Mouse (Mus musculus) olfactory bulb, adult 2 months (tissue): ENCODE measurements around the gene Med25. TPM values are rescaled to one million over a fixed set of nuclear protein-coding genes. Genes with fewer than 3 reads are reported as not detected.

Source experiments
- H3K27ac ChIP-seq: fragments of 200-500 bp; 2 replicates; pipeline ENCODE4 v1.5.1; 2012; ENCODE audit warnings: low read depth, low read length; ENCODE audit not compliant: insufficient read depth
- H3K4me1 ChIP-seq: fragments of 200-500 bp; 2 replicates; pipeline ENCODE4 v1.6.1; 2012; ENCODE audit warnings: low read length; ENCODE audit not compliant: control insufficient read depth, insufficient read depth
- H3K4me3 ChIP-seq: fragments of 200-500 bp; 2 replicates; pipeline ENCODE4 v1.5.1; 2012; ENCODE audit warnings: mild to moderate bottlenecking, low read depth, low read length, moderate library complexity; ENCODE audit not compliant: insufficient read depth
- CTCF ChIP-seq: fragments of 200-500 bp; IDR thresholded peaks from 2 replicates; pipeline ENCODE4 v1.5.1; 2012; ENCODE audit warnings: low read depth, mild to moderate bottlenecking, low read length, moderate library complexity; ENCODE audit not compliant: insufficient read depth
- POLR2A ChIP-seq: fragments of 200-500 bp; IDR thresholded peaks from 2 replicates; pipeline ENCODE4 v1.6.1; 2012; ENCODE audit warnings: mild to moderate bottlenecking, low read depth, low read length, moderate library complexity; ENCODE audit not compliant: insufficient read depth
- WGBS: fragments of 180-500 bp; shearing (Covaris S2); methylation state at CpG from one replicate; pipeline ENCODE4 v1.1.7; 2018; 5-methylcytosine and 5-hydroxymethylcytosine counted together
- polyA plus RNA-seq: library from polyadenylated mRNA; stranded (reverse); fragments of >200 nt; gene quantifications from 2 replicates; pipeline ENCODE4 v1.2.4, GENCODE M21; 2012; ENCODE audit warnings: low replicate concordance; ENCODE audit not compliant: missing spikeins, insufficient read depth, insufficient read length

Gene Med25
- polyA plus RNA-seq, 1 experiment: not detected

- WGBS: 3% methylated on average over 16 of the region's 16 CpGs
- H3K27ac ChIP-seq: no peak overlapping the region
- H3K4me3 ChIP-seq: peak overlapping the region; percentile 83
- TF ChIP-seq CTCF: no peak
- no peak for TF ChIP-seq POLR2A
- H3K4me1 ChIP-seq: peaks cover 48% of the 10 kb centered on the region
Observed at GRCm38 (mm10) chr7:44868465-44868864, 24.0 kb downstream of the Med25 start.

DNA sequence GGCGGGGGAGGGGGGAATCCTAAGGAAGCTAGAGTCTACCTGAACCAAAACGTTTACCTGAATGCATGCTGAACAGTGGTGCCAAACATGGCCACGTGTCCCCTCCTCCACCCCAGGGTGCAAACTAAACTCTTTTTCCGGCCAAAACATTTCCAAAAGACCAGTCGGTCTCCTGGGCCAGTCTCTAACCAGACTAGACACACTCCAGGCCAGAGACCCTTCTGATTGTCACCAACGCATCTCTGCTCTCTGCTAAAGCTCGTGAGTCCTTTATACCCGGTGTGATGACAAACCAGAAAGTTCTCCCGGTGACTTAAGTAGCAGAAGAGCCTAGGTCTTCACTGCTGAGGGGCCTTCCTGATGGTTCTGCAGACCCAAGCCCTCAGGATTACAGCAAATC is 24.7 kb downstream of the Med25 start:
- peak overlapping the region; percentile 83 for H3K4me3 ChIP-seq
- 19% methylated on average over 9 of the region's 9 CpGs for WGBS
- TF ChIP-seq CTCF: no peak
- no peak for TF ChIP-seq POLR2A
- H3K27ac ChIP-seq: no peak overlapping the region
- H3K4me1 ChIP-seq: peaks cover 52% of the 10 kb centered on the region

DNA sequence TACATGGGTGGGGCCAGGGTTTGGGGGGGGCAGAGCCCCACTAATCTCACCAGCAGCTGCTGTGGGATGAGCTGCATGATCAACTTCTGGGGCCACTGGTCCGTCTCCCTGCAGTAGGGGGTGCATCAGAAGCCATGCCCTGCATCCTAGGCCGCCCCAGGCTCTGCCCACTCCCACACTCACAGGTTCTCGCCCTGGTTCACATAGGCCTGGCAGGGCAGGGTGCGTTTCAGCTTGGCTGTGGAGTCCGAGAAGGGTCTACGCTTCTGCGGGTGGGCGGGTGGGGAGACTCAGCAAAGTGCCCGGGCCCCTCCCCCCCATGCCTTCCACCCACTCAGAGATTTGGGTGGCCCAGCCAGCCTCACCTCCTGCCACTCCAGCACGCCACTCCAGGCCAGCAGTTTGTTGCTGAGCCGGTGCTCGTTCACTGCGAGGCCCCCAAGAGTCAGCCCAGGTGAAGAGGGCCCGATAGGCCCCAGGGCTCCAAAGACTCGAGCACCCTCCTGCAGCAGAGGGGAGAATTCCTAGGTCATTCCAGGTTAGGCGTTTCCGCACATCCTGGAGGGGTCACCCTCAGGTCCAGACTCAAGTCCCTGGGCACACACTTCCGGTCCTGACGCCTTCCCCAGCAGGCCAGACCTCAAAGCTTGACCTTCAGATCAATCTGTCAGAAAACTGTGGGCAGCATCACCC is 25.4 kb downstream of the Med25 start:
- no peak overlapping the region for H3K27ac ChIP-seq
- TF ChIP-seq POLR2A (no peak), CTCF (no peak)
- H3K4me3 ChIP-seq: peak overlapping the region; percentile 83
- H3K4me1 ChIP-seq: peaks cover 55% of the 10 kb centered on the region
- 35% methylated on average over 19 of the region's 19 CpGs for WGBS

DNA sequence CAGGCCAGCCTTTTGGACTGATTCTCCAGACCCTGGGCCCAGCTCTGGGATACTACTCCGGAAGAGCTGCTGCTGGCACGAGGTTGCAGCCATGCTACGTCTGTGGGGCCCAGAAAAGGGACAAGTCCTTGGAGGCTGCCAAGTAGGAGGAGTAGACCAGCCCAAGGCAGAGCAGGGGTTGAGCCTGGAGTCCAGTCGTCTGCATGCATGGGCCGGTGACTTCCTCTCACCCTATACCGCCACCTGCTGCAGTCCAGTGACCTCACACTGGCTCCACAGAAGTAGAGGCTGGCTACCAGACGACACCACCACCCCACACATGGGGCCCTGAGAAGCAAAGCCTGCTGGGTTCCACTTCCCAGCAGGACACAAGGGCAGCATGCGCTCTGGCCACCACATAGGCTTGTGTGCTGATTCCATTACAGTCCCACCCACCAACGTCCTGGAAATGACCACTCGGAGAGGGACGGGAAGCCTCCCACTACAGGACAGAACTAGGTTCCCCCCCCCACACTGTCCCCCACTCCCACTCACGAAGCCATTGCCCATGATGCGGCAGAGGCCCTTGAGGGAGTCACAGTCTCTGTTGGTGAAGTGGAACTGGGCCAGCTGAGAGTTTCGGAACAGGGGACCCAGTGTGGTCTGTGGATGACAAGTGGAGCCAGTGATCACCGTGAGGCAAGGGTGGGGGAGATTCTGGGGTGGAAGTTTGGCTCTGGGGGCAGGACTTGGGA is 26.1 kb downstream of the Med25 start:
- no peak overlapping the region for H3K4me3 ChIP-seq
- no peak overlapping the region for H3K27ac ChIP-seq
- WGBS: 15% methylated on average over 15 of the region's 15 CpGs
- peaks cover 55% of the 10 kb centered on the region for H3K4me1 ChIP-seq
- TF ChIP-seq POLR2A: no peak
- no peak for TF ChIP-seq CTCF

DNA sequence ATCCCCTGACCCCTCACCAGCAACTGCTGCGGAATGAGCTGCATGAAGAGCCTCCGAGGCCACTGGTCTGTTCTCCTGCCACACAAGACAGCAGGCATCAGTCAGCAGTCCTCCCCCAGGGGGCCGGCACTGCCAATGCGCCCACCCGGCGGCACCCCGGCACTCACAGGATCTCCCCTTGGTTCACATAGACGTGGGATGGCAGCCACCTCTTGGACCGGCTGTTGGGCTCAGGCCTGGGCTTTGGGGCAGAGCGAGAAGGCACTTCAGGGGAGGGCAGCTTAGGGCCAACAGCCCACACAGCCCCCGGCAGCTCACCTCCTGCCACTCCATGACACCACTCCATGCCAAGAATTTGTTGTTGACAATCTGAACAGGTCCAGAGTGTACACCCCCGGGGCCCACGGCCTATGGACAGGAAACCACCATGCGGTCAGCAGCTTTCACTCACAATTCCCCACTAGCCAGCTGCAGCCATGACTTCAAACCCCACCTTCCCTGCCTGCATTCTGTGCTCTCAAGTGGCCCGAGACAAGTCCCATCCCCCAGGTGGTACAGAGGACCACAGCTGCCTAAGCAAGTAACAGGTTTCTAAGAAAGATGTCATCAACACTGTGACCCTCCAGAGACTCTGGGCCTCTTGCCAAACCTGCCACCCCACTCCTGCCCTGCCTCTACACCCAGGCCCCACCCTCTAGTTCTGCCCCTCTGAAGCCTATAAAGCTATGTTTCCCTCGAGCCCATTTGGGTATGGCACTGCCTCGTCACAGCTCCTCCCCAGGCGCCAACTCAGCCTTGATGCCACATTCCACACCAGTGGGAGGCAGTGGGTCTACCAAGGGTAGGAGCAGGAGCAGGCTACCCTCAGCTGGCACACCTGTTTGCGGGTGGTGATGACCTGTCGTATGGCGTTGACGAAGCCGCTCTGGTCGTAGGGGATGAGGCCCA is 27.6 kb downstream of the Med25 start:
- 49% methylated on average over 24 of the region's 24 CpGs for WGBS
- TF ChIP-seq POLR2A (no peak), CTCF (no peak)
- Histone ChIP-seq H3K4me1 (peaks cover 67% of the 10 kb centered on the region), H3K27ac (no peak overlapping the region), H3K4me3 (no peak overlapping the region)

- H3K4me3 ChIP-seq: no peak overlapping the region
- H3K27ac ChIP-seq: no peak overlapping the region
- 73% methylated on average over 11 of the region's 11 CpGs for WGBS
- TF ChIP-seq POLR2A: no peak
- TF ChIP-seq CTCF: no peak
- peaks cover 70% of the 10 kb centered on the region for H3K4me1 ChIP-seq
Observed at GRCm38 (mm10) chr7:44863982-44864494, 28.5 kb downstream of the Med25 start.

GRCm38 (mm10) chr7:44863210-44863609 is 29.3 kb downstream of the Med25 start:
- no peak for TF ChIP-seq CTCF
- no peak for TF ChIP-seq POLR2A
- WGBS: 84% methylated on average over 14 of the region's 14 CpGs
- no peak overlapping the region for H3K27ac ChIP-seq
- no peak overlapping the region for H3K4me3 ChIP-seq
- peaks cover 71% of the 10 kb centered on the region for H3K4me1 ChIP-seq

GRCm38 (mm10) chr7:44862434-44862833 is 30.1 kb downstream of the Med25 start:
- Histone ChIP-seq H3K4me3 (no peak overlapping the region), H3K27ac (no peak overlapping the region), H3K4me1 (peaks cover 67% of the 10 kb centered on the region)
- WGBS: 43% methylated on average over 8 of the region's 8 CpGs
- no peak for TF ChIP-seq POLR2A
- TF ChIP-seq CTCF: no peak

GRCm38 (mm10) chr7:44861429-44861816 is 31.1 kb downstream of the Med25 start:
- no peak overlapping the region for H3K4me3 ChIP-seq
- WGBS: 64% methylated on average over 14 of the region's 14 CpGs
- peaks cover 57% of the 10 kb centered on the region for H3K4me1 ChIP-seq
- H3K27ac ChIP-seq: no peak overlapping the region
- TF ChIP-seq CTCF (no peak), POLR2A (no peak)
